22 mouse cellular contexts compared by ENCODE assay signal in genomic region chr13:64407992-64408391, GRCm38 (mm10). TPM values are rescaled to one million over a fixed set of nuclear protein-coding genes. Genes with fewer than 3 reads are reported as not detected.
A peak's percentile ranks its signal among the peaks of the same experiment; 100 is the strongest.
DNase-seq lines count a peak whose midpoint lies in the region; ATAC-seq lines count a peak whose summit lies in the region.
"Had no signal": no experiment of that assay in that cellular context is flagged by ENCODE, and none has a peak within 500 bp of the region (broad histone marks: within the 10 kb centered on the region; RNA-seq: fewer than 3 reads in every experiment).

No protein-coding gene starts in this region.

- H3K4me3 ChIP-seq in embryonic facial prominence, embryonic 10.5 days, result no peak overlapping the region
- H3K4me3 ChIP-seq: embryonic facial prominence, embryonic 13.5 days; erythroblast, embryonic 14.5 days; forebrain, embryonic 12.5 days; heart, embryonic 10.5 days; limb, embryonic 10.5 days; liver, embryonic 15.5 days; midbrain, embryonic 12.5 days had no signal

- WGBS in embryonic facial prominence, embryonic 10.5 days, result 91% methylated on average over 5 of the region's 5 CpGs

- no peaks in the 10 kb centered on the region for H3K4me1 ChIP-seq in embryonic facial prominence, embryonic 10.5 days
- H3K4me1 ChIP-seq: embryonic facial prominence, embryonic 13.5 days; forebrain, embryonic 12.5 days; heart, embryonic 10.5 days; limb, embryonic 10.5 days; midbrain, embryonic 12.5 days had no signal

- H3K9me3 ChIP-seq in embryonic facial prominence, embryonic 10.5 days, result no peaks in the 10 kb centered on the region
- H3K9me3 ChIP-seq: embryonic facial prominence, embryonic 13.5 days; forebrain, embryonic 12.5 days; heart, embryonic 10.5 days; limb, embryonic 10.5 days; liver, embryonic 15.5 days; midbrain, embryonic 12.5 days had no signal

- ATAC-seq in common myeloid progenitor, adult 5-6 weeks (replicated peaks; ENCODE audit: low read depth, poor library complexity, severe bottlenecking), result peak; percentile 63
- ATAC-seq: lung, postnatal 0 days; Patski had no signal

- intact Hi-C loops in left cerebral cortex, postnatal 4 days (cut with DNase I), result no loop called here

- peak; percentile 11 for DNase-seq in CD4-positive, CD25-positive, alpha-beta regulatory T cell, adult 2 months (ENCODE audit: low read depth, low spot score)
- DNase-seq in naive thymus-derived CD4-positive, alpha-beta T cell, adult 2 months (ENCODE audit: low read depth), result peak; percentile 10
- DNase-seq in thymus, postnatal 25 days, result peak; percentile 58
- no peak for DNase-seq in embryonic facial prominence, embryonic 10.5 days (ENCODE audit: low spot score)
- DNase-seq in right cerebral cortex, postnatal 10 days (ENCODE audit: low spot score in 2 of 2), result no peak
- no peak for DNase-seq in left cerebral cortex, postnatal 4 days
- no peak for DNase-seq in right cerebral cortex, postnatal 14 days
- DNase-seq: cerebellum, adult 11-12 months; cerebellum, postnatal 14 days; gastrocnemius, postnatal 36 days; kidney, adult 11 months; liver had no signal

- no peaks in the 10 kb centered on the region for H3K36me3 ChIP-seq in embryonic facial prominence, embryonic 10.5 days (replicated peaks)
- H3K36me3 ChIP-seq: embryonic facial prominence, embryonic 13.5 days; forebrain, embryonic 12.5 days; heart, embryonic 10.5 days; limb, embryonic 10.5 days; liver, embryonic 15.5 days; midbrain, embryonic 12.5 days had no signal

- no peaks in the 10 kb centered on the region for H3K27me3 ChIP-seq in embryonic facial prominence, embryonic 10.5 days (replicated peaks; ENCODE audit: low read depth, poor library complexity, severe bottlenecking)
- H3K27me3 ChIP-seq: embryonic facial prominence, embryonic 13.5 days; forebrain, embryonic 12.5 days; liver, embryonic 15.5 days; midbrain, embryonic 12.5 days; Patski had no signal

- H3K27ac ChIP-seq in embryonic facial prominence, embryonic 10.5 days (replicated peaks), result no peak overlapping the region
- H3K27ac ChIP-seq: embryonic facial prominence, embryonic 13.5 days; forebrain, embryonic 12.5 days; heart, embryonic 10.5 days; limb, embryonic 10.5 days; liver, embryonic 15.5 days; midbrain, embryonic 12.5 days had no signal

RNA-seq across cellular contexts. Expression of gene Cdk20, which starts 24.1 kb away (rescaled TPM):
- total RNA-seq in common myeloid progenitor, adult 5-6 weeks (2017), result 0.34 and 4.9 TPM in 2 replicates
- 10.2 and 11.7 TPM in 2 replicates for polyA plus RNA-seq in embryonic facial prominence, embryonic 10.5 days (2016; fragmentation: Nextera tagmentation; extraction: Ambion mirVana)
- 10 to 100 TPM; 20.0 to 20.1 TPM for total RNA-seq in left cerebral cortex, postnatal 4 days (2021)

RNA-seq across cellular contexts. Expression of gene Ctsl, which starts 37.3 kb away (rescaled TPM):
- total RNA-seq in common myeloid progenitor, adult 5-6 weeks (2017), result 52.0 and 75.0 TPM in 2 replicates
- 121 and 132 TPM in 2 replicates for polyA plus RNA-seq in embryonic facial prominence, embryonic 10.5 days (2016; fragmentation: Nextera tagmentation; extraction: Ambion mirVana)
- total RNA-seq in left cerebral cortex, postnatal 4 days (2021), result 100 to 1,000 TPM; 125 to 132 TPM

Comparison
In these comparisons a context has a peak if more than half of its experiments do, and no peak if none do; other contexts are left out.
1. DNase-seq: peak in CD4-positive, CD25-positive, alpha-beta regulatory T cell, adult 2 months (single experiment), naive thymus-derived CD4-positive, alpha-beta T cell, adult 2 months (single experiment) and thymus, postnatal 25 days (single experiment); none in embryonic facial prominence, embryonic 10.5 days (single experiment), right cerebral cortex, postnatal 10 days (0 of 2), left cerebral cortex, postnatal 4 days (single experiment) and right cerebral cortex, postnatal 14 days (single experiment).